ENCODE assay signal across 23 mouse cellular contexts in the genomic region with DNA sequence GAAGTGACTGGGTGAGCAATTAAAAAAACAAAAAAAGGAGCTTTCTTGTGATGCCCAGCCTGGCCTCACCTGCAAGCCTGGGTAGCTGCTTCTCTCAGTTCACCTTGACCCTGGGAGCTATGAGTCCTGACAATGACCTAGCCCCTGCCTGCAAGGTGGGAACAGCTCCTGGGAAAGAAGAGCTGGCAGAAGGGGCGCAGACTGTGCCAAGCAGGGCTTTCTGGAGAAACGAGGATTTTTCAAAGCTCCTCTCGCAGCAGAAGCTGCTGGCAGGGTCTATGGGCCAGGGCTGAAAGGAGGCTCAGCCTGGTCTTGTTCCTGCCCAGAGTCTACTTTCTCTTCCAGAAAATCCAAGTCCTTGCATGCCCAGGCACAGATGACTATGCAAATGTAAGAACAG.
A peak's percentile ranks its signal among the peaks of the same experiment; 100 is the strongest.
DNase-seq lines count a peak whose midpoint lies in the region; ATAC-seq and TF ChIP-seq lines count a peak whose summit lies in the region.
"Had no signal": no experiment of that assay in that cellular context is flagged by ENCODE, and none has a peak within 500 bp of the region (broad histone marks: within the 10 kb centered on the region; RNA-seq: fewer than 3 reads in every experiment).

No protein-coding gene starts in this region.

- no peak overlapping the region for H3K4me3 ChIP-seq in hindbrain, embryonic 13.5 days
- H3K4me3 ChIP-seq in hindbrain, embryonic 11.5 days (ENCODE audit: low read depth, low read length) = no peak overlapping the region
- no peak overlapping the region for H3K4me3 ChIP-seq in midbrain, postnatal 0 days (ENCODE audit: low read depth, low read length)
- no peak overlapping the region for H3K4me3 ChIP-seq in midbrain, embryonic 10.5 days
- H3K4me3 ChIP-seq in kidney, embryonic 14.5 days (ENCODE audit: low read length) = no peak overlapping the region
- H3K4me3 ChIP-seq: embryonic facial prominence, embryonic 10.5 days; gastrocnemius, adult 2 months; limb, embryonic 12.5 days; liver, embryonic 12.5 days; stomach, embryonic 15.5 days had no signal

- 0 out of 2 replicates have a peak overlapping the region, but pooled peaks have one; percentile 46 for H3K27ac ChIP-seq in hindbrain, embryonic 13.5 days
- no peak overlapping the region for H3K27ac ChIP-seq in hindbrain, embryonic 11.5 days (ENCODE audit: low read depth, low read length)
- no peak overlapping the region for H3K27ac ChIP-seq in midbrain, postnatal 0 days (ENCODE audit: low read depth, low read length)
- no peak overlapping the region for H3K27ac ChIP-seq in midbrain, embryonic 10.5 days (replicated peaks)
- H3K27ac ChIP-seq in kidney, embryonic 14.5 days (ENCODE audit: low read depth, low read length) = no peak overlapping the region
- H3K27ac ChIP-seq: embryonic facial prominence, embryonic 10.5 days; gastrocnemius, adult 2 months; limb, embryonic 12.5 days; liver, embryonic 12.5 days; stomach, embryonic 15.5 days had no signal

- peaks cover 30% of the 10 kb centered on the region for H3K4me1 ChIP-seq in hindbrain, embryonic 13.5 days (replicated peaks)
- no peaks in the 10 kb centered on the region for H3K4me1 ChIP-seq in hindbrain, embryonic 11.5 days (replicated peaks; ENCODE audit: control insufficient read depth, insufficient read depth, low read length)
- H3K4me1 ChIP-seq in midbrain, postnatal 0 days (ENCODE audit: insufficient read depth, low read length) = no peaks in the 10 kb centered on the region
- peaks cover 21% of the 10 kb centered on the region for H3K4me1 ChIP-seq in midbrain, embryonic 10.5 days
- H3K4me1 ChIP-seq in kidney, embryonic 14.5 days (ENCODE audit: control insufficient read depth, insufficient read depth, low read length) = 0 out of 2 replicates have a peak, but pooled peaks cover 2% of the 10 kb centered on the region
- H3K4me1 ChIP-seq: liver, embryonic 12.5 days; stomach, embryonic 15.5 days had no signal

- ATAC-seq in hindbrain, embryonic 13.5 days (ENCODE audit: low FRiP score) = no peak
- no peak for ATAC-seq in hindbrain, embryonic 11.5 days (ENCODE audit: low FRiP score)
- ATAC-seq in midbrain, postnatal 0 days (ENCODE audit: low FRiP score) = no peak
- no peak for ATAC-seq in kidney, embryonic 14.5 days (ENCODE audit: low FRiP score, low TSS enrichment)
- ATAC-seq: inflammation-experienced regulatory T-cells, adult 6 months; liver, embryonic 12.5 days had no signal

- 83% methylated on average over 3 of the region's 3 CpGs for WGBS in hindbrain, embryonic 13.5 days
- WGBS in hindbrain, embryonic 11.5 days = 92% methylated on average over 3 of the region's 3 CpGs
- WGBS in midbrain, postnatal 0 days = 77% methylated on average over 3 of the region's 3 CpGs
- WGBS in midbrain, embryonic 10.5 days = 85% methylated on average over 3 of the region's 3 CpGs
- 83% methylated on average over 3 of the region's 3 CpGs for WGBS in kidney, embryonic 14.5 days

- H3K27me3 ChIP-seq in hindbrain, embryonic 13.5 days = no peaks in the 10 kb centered on the region
- H3K27me3 ChIP-seq in hindbrain, embryonic 11.5 days (ENCODE audit: control insufficient read depth, insufficient read depth, low read length) = no peaks in the 10 kb centered on the region
- no peaks in the 10 kb centered on the region for H3K27me3 ChIP-seq in midbrain, postnatal 0 days (ENCODE audit: insufficient read depth, low read length)
- H3K27me3 ChIP-seq in midbrain, embryonic 10.5 days (ENCODE audit: low read depth, poor library complexity, severe bottlenecking) = no peaks in the 10 kb centered on the region
- no peaks in the 10 kb centered on the region for H3K27me3 ChIP-seq in kidney, embryonic 14.5 days (ENCODE audit: control insufficient read depth, insufficient read depth, low read length)
- H3K27me3 ChIP-seq: liver, embryonic 12.5 days; stomach, embryonic 15.5 days had no signal

- H3K9me3 ChIP-seq in hindbrain, embryonic 13.5 days = no peaks in the 10 kb centered on the region
- H3K9me3 ChIP-seq in hindbrain, embryonic 11.5 days (ENCODE audit: control insufficient read depth, low read length) = no peaks in the 10 kb centered on the region
- H3K9me3 ChIP-seq in midbrain, postnatal 0 days (ENCODE audit: low read length) = no peaks in the 10 kb centered on the region
- H3K9me3 ChIP-seq in midbrain, embryonic 10.5 days (replicated peaks) = no peaks in the 10 kb centered on the region
- H3K9me3 ChIP-seq in kidney, embryonic 14.5 days (ENCODE audit: control insufficient read depth, low read length) = no peaks in the 10 kb centered on the region
- H3K9me3 ChIP-seq: embryonic facial prominence, embryonic 10.5 days; limb, embryonic 12.5 days; liver, embryonic 12.5 days; stomach, embryonic 15.5 days had no signal

- TF ChIP-seq CTCF in midbrain, postnatal 0 days (IDR thresholded peaks at IDR 0.05) = no peak

- H3K9ac ChIP-seq in hindbrain, embryonic 13.5 days = no peak overlapping the region
- H3K9ac ChIP-seq in hindbrain, embryonic 11.5 days (ENCODE audit: low read depth, low read length) = no peak overlapping the region
- no peak overlapping the region for H3K9ac ChIP-seq in midbrain, postnatal 0 days (replicated peaks; ENCODE audit: low read length, poor library complexity, severe bottlenecking)
- H3K9ac ChIP-seq in kidney, embryonic 14.5 days (ENCODE audit: low read depth, low read length) = no peak overlapping the region
- H3K9ac ChIP-seq: limb, embryonic 12.5 days; liver, embryonic 12.5 days; stomach, embryonic 15.5 days had no signal

- H3K4me2 ChIP-seq in hindbrain, embryonic 13.5 days = no peak overlapping the region
- no peak overlapping the region for H3K4me2 ChIP-seq in hindbrain, embryonic 11.5 days (replicated peaks; ENCODE audit: low read depth, low read length)
- no peak overlapping the region for H3K4me2 ChIP-seq in midbrain, postnatal 0 days (ENCODE audit: low read depth, low read length, poor library complexity, severe bottlenecking)
- H3K4me2 ChIP-seq in kidney, embryonic 14.5 days (replicated peaks; ENCODE audit: low read depth, low read length) = no peak overlapping the region
- H3K4me2 ChIP-seq: heart, embryonic 11.5 days; limb, embryonic 12.5 days; liver, embryonic 12.5 days; midbrain, embryonic 11.5 days; stomach, embryonic 15.5 days had no signal

- no peaks in the 10 kb centered on the region for H3K36me3 ChIP-seq in hindbrain, embryonic 13.5 days
- H3K36me3 ChIP-seq in hindbrain, embryonic 11.5 days (ENCODE audit: control insufficient read depth, insufficient read depth, low read length) = no peaks in the 10 kb centered on the region
- no peaks in the 10 kb centered on the region for H3K36me3 ChIP-seq in midbrain, postnatal 0 days (ENCODE audit: insufficient read depth, low read length)
- no peaks in the 10 kb centered on the region for H3K36me3 ChIP-seq in midbrain, embryonic 10.5 days
- no peaks in the 10 kb centered on the region for H3K36me3 ChIP-seq in kidney, embryonic 14.5 days (ENCODE audit: control insufficient read depth, insufficient read depth, low read length)
- H3K36me3 ChIP-seq: embryonic facial prominence, embryonic 10.5 days; limb, embryonic 12.5 days; liver, embryonic 12.5 days; stomach, embryonic 15.5 days had no signal

- DNase-seq in cerebellum, adult 11-12 months = peak; percentile 72
- DNase-seq in cerebellum, adult 11 months = no peak
- no peak for DNase-seq in hindbrain, embryonic 11.5 days (ENCODE audit: low spot score)
- DNase-seq in midbrain, postnatal 0 days (ENCODE audit: low spot score) = peak; percentile 41
- no peak for DNase-seq in midbrain, embryonic 10.5 days (ENCODE audit: low spot score)
- peak; percentile 34 to 51 for DNase-seq in cerebellum, postnatal 36 days
- DNase-seq: adrenal gland, adult 2 months; gastrocnemius, adult 2 months; heart, postnatal 14 days; kidney, adult 2 months; kidney, postnatal 36 days; lung, adult 2 months; right cerebral cortex, postnatal 25 days; thymus, adult 2 months had no signal

Comparison
In these comparisons a context has a peak if more than half of its experiments do, and no peak if none do; other contexts are left out.
1. DNase-seq: peak in cerebellum, adult 11-12 months (single experiment), midbrain, postnatal 0 days (single experiment) and cerebellum, postnatal 36 days (2 of 2); none in cerebellum, adult 11 months (single experiment), hindbrain, embryonic 11.5 days (single experiment) and midbrain, embryonic 10.5 days (single experiment).